In genomic region chr11:99269192-99269591, GRCm38 (mm10) we compare ENCODE assay signal across 25 mouse cellular contexts. TPM values are rescaled to one million over a fixed set of nuclear protein-coding genes. Genes with fewer than 3 reads are reported as not detected.
"Had no signal": no experiment of that assay in that cellular context is flagged by ENCODE, and none has a peak within 500 bp of the region (broad histone marks: within the 10 kb centered on the region; RNA-seq: fewer than 3 reads in every experiment).

No protein-coding gene starts in this region.

- H3K4me2 ChIP-seq: lung, embryonic 15.5 days; midbrain, embryonic 12.5 days; neural tube, embryonic 13.5 days; neural tube, embryonic 15.5 days had no signal

- H3K4me1 ChIP-seq: lung, embryonic 15.5 days; midbrain, embryonic 12.5 days had no signal

- H3K9me3 ChIP-seq: lung, embryonic 15.5 days; midbrain, embryonic 10.5 days; midbrain, embryonic 12.5 days; neural tube, embryonic 13.5 days; neural tube, embryonic 15.5 days had no signal

- H3K9ac ChIP-seq: lung, embryonic 15.5 days; midbrain, embryonic 12.5 days; neural tube, embryonic 13.5 days; neural tube, embryonic 15.5 days had no signal

- H3K27me3 ChIP-seq: midbrain, embryonic 12.5 days; neural tube, embryonic 13.5 days; neural tube, embryonic 15.5 days had no signal

- H3K4me3 ChIP-seq: lung, embryonic 15.5 days; midbrain, embryonic 10.5 days; midbrain, embryonic 12.5 days; myocyte; neural tube, embryonic 13.5 days; neural tube, embryonic 15.5 days had no signal

- H3K27ac ChIP-seq: lung, embryonic 15.5 days; midbrain, embryonic 10.5 days; midbrain, embryonic 12.5 days; neural tube, embryonic 13.5 days; neural tube, embryonic 15.5 days had no signal

- DNase-seq: lung, adult 2 months; lung, postnatal 4 days; midbrain, embryonic 14.5 days; retina, postnatal 1 day; right cerebral cortex, adult 18-20 months; right cerebral cortex, postnatal 25 days; right cerebral cortex, postnatal 4 days; spleen, adult 18-20 months; thymus, adult 18-20 months; thymus, postnatal 14 days; thymus, postnatal 36 days had no signal

- H3K36me3 ChIP-seq: lung, embryonic 15.5 days; midbrain, embryonic 10.5 days; midbrain, embryonic 12.5 days; neural tube, embryonic 13.5 days; neural tube, embryonic 15.5 days had no signal

- ATAC-seq: lung, postnatal 0 days; midbrain, embryonic 16.5 days had no signal

RNA-seq across cellular contexts. Expression of gene Krt24, which starts 15.9 kb away (rescaled TPM):
- total RNA-seq: megakaryocyte, adult 5-6 weeks; megakaryocyte-erythroid progenitor cell, adult 5-6 weeks had no signal
- polyA plus RNA-seq: lung, adult 2 months; lung, embryonic 15.5 days; lung, postnatal 0 days; midbrain, embryonic 10.5 days; midbrain, embryonic 12.5 days; midbrain, embryonic 14.5 days; midbrain, embryonic 16.5 days; myocyte; neural tube, embryonic 11.5 days; neural tube, embryonic 15.5 days; small intestine, adult 2 months; stomach, embryonic 16.5 days had no signal

RNA-seq across cellular contexts. Expression of gene Krt222, which starts 25.3 kb away (rescaled TPM):
- total RNA-seq: megakaryocyte, adult 5-6 weeks; megakaryocyte-erythroid progenitor cell, adult 5-6 weeks had no signal

RNA-seq across cellular contexts. Expression of gene Krt25, which starts 53.6 kb away (rescaled TPM):
- total RNA-seq: megakaryocyte, adult 5-6 weeks; megakaryocyte-erythroid progenitor cell, adult 5-6 weeks had no signal
- polyA plus RNA-seq: lung, adult 2 months; lung, embryonic 15.5 days; midbrain, embryonic 10.5 days; midbrain, embryonic 12.5 days; midbrain, embryonic 14.5 days; myocyte; small intestine, adult 2 months; stomach, embryonic 14.5 days had no signal
